Mouse (Mus musculus) forebrain, embryonic 11.5 days (tissue): ENCODE results near the gene Rbm20. TPM values are rescaled to one million over a fixed set of nuclear protein-coding genes. Genes with fewer than 3 reads are reported as not detected.

Experiments used
- ATAC-seq: fragments of 200-750 bp; cut with Nextera tagmentation; replicated peaks from 2 replicates; pipeline ENCODE4 v1.8.0; 2017; ENCODE audit warnings: moderate TSS enrichment; ENCODE audit not compliant: low FRiP score
- DNase-seq: peaks from one replicate; pipeline ENCODE4 v3.0.0-alpha.2; 2017; ENCODE audit warnings: low spot score
- H3K27ac ChIP-seq: fragments of 300-500 bp; sonication (generic); 2 replicates; pipeline ENCODE4 v1.5.1; 2014; ENCODE audit warnings: low read depth, low read length
- H3K27me3 ChIP-seq: fragments of 300-500 bp; sonication (generic); 2 replicates; pipeline ENCODE4 v1.6.1; 2014; ENCODE audit warnings: mild to moderate bottlenecking, low read length, mixed read lengths; ENCODE audit not compliant: control insufficient read depth, insufficient read depth
- H3K36me3 ChIP-seq: fragments of 300-500 bp; sonication (generic); 2 replicates; pipeline ENCODE4 v1.6.1; 2014; ENCODE audit warnings: mild to moderate bottlenecking, low read length, moderate library complexity, mixed read lengths; ENCODE audit not compliant: control insufficient read depth, insufficient read depth
- H3K4me1 ChIP-seq: fragments of 300-500 bp; sonication (generic); replicated peaks from 2 replicates; pipeline ENCODE4 v1.6.1; 2014; ENCODE audit warnings: low read length, mixed read lengths; ENCODE audit not compliant: control insufficient read depth, insufficient read depth
- H3K4me2 ChIP-seq: fragments of 300-500 bp; sonication (generic); 2 replicates; pipeline ENCODE4 v1.6.1; 2014; ENCODE audit warnings: low read depth, mild to moderate bottlenecking, low read length, moderate library complexity, mixed read lengths; ENCODE audit not compliant: severe bottlenecking
- H3K4me3 ChIP-seq: fragments of 300-500 bp; sonication (generic); 2 replicates; pipeline ENCODE4 v1.5.1; 2014; ENCODE audit warnings: low read depth, low read length
- H3K9ac ChIP-seq: fragments of 300-500 bp; sonication (generic); 2 replicates; pipeline ENCODE4 v1.6.1; 2014; ENCODE audit warnings: low read length
- H3K9me3 ChIP-seq: fragments of 300-500 bp; sonication (generic); 2 replicates; pipeline ENCODE4 v1.6.1; 2016; ENCODE audit warnings: low read length, mixed read lengths; ENCODE audit not compliant: control insufficient read depth
- WGBS: fragments of 180-500 bp; shearing (Covaris S2); extraction: QIAGEN DNeasy Blood & Tissue Kit; methylation state at CpG from one replicate; pipeline ENCODE4 v1.1.7; 2014; 5-methylcytosine and 5-hydroxymethylcytosine counted together
- polyA plus RNA-seq: library from polyadenylated mRNA; unstranded; fragments of >200 nt; fragmentation: Nextera tagmentation; extraction: Ambion mirVana; gene quantifications from 2 replicates; pipeline ENCODE4 v1.2.1, GENCODE M21; 2014

Gene Rbm20
- polyA plus RNA-seq, 1 experiment from 2014 or later = 4.6 TPM

- H3K4me3 ChIP-seq = no peak overlapping the region
Observed at GRCm38 (mm10) chr19:53731761-53732201, 54.7 kb downstream of the Rbm20 start.

DNA sequence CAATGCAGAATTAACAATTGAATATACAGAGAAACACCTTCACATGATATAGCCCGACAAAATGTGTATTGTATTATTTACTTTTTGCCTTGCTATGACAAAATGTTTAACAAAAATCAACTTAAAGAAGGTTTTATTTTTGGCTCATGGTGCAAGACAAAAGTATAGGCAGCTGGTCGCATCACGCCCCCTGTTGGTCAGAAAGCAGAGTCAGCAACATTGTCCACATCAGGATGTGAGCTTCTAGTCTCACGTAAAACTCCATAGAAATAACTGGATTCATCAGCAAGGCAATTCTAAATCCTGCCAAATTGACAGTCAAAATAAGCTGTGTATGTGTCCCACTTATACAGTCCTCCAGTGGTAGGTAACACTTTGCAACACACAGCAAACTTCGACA, 57.7 kb downstream of the Rbm20 start:
- Histone ChIP-seq H3K9ac (no peak overlapping the region), H3K9me3 (no peaks in the 10 kb centered on the region), H3K4me1 (no peaks in the 10 kb centered on the region), H3K36me3 (no peaks in the 10 kb centered on the region), H3K4me3 (no peak overlapping the region), H3K4me2 (no peak overlapping the region), H3K27ac (no peak overlapping the region), H3K27me3 (no peaks in the 10 kb centered on the region)
- no peak for DNase-seq
- ATAC-seq = no peak
- WGBS = 55% methylated on average over 5 of the region's 5 CpGs

More at GRCm38 (mm10) chr19:53731761-53732201, 54.7 kb downstream of the Rbm20 start:
- Histone ChIP-seq H3K4me2 (no peak overlapping the region), H3K9ac (no peak overlapping the region), H3K9me3 (no peaks in the 10 kb centered on the region), H3K4me1 (no peaks in the 10 kb centered on the region), H3K27me3 (no peaks in the 10 kb centered on the region), H3K36me3 (no peaks in the 10 kb centered on the region), H3K27ac (no peak overlapping the region)
- ATAC-seq = no peak
- DNase-seq = no peak
- WGBS = 67% methylated on average over 8 of the region's 8 CpGs

GRCm38 (mm10) chr19:53738701-53739131, 61.6 kb downstream of the Rbm20 start:
- no peak overlapping the region for H3K4me3 ChIP-seq
- no peak overlapping the region for H3K4me2 ChIP-seq
- H3K27me3 ChIP-seq = no peaks in the 10 kb centered on the region
- H3K9me3 ChIP-seq = no peaks in the 10 kb centered on the region
- H3K9ac ChIP-seq = no peak overlapping the region
- H3K27ac ChIP-seq = no peak overlapping the region
- ATAC-seq = no peak
- DNase-seq = no peak
- no peaks in the 10 kb centered on the region for H3K36me3 ChIP-seq
- no peaks in the 10 kb centered on the region for H3K4me1 ChIP-seq
- 62% methylated on average over 6 of the region's 6 CpGs for WGBS

- Histone ChIP-seq H3K27ac (no peak overlapping the region), H3K4me3 (no peak overlapping the region), H3K9me3 (no peaks in the 10 kb centered on the region), H3K27me3 (no peaks in the 10 kb centered on the region), H3K9ac (no peak overlapping the region), H3K4me1 (no peaks in the 10 kb centered on the region), H3K4me2 (no peak overlapping the region), H3K36me3 (no peaks in the 10 kb centered on the region)
- ATAC-seq (no peak), DNase-seq (no peak)
- 76% methylated on average over 8 of the region's 8 CpGs for WGBS
Observed at GRCm38 (mm10) chr19:53739570-53740266, 62.6 kb downstream of the Rbm20 start.

DNA sequence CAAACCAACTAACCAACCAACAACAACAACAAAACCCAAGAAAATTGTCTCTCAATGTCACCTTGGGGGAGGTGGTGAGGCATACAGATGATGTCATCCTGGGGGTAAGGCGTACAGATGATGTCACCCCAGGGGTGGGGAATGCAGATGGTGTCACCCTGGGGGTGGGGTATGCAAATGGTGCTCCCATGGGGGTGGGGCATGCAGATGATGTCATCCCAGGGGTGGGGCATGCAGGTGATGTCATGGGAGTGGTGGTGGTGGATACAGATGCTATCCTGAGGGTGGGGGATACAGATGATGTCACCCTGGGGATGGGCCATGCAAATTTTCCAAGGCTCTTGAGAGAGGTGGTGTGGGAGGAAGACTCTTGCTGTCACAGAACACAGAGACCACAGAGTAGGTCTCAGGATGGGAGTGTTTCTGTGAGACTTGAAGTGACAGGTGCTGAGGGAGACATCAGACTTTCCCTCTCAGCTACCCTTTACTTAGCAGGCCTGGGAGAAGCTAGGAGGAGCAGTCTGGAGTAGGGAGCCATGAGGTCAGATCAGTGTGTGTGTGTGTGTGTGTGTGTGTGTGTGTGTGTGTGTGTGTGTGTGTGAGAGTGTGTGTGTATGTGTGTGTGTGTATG, 63.8 kb downstream of the Rbm20 start:
- Histone ChIP-seq H3K4me2 (no peak overlapping the region), H3K36me3 (no peaks in the 10 kb centered on the region), H3K4me3 (no peak overlapping the region), H3K9ac (no peak overlapping the region), H3K27ac (no peak overlapping the region), H3K4me1 (no peaks in the 10 kb centered on the region), H3K9me3 (no peaks in the 10 kb centered on the region), H3K27me3 (no peaks in the 10 kb centered on the region)
- no peak for DNase-seq
- 74% methylated on average over 1 of the region's 1 CpGs for WGBS
- ATAC-seq = no peak

- H3K27me3 ChIP-seq = no peaks in the 10 kb centered on the region
- DNase-seq (no peak), ATAC-seq (no peak)
- H3K36me3 ChIP-seq = no peaks in the 10 kb centered on the region
- WGBS = 66% methylated on average over 3 of the region's 3 CpGs
- H3K4me1 ChIP-seq = no peaks in the 10 kb centered on the region
- no peak overlapping the region for H3K9ac ChIP-seq
- H3K4me3 ChIP-seq = no peak overlapping the region
- no peak overlapping the region for H3K4me2 ChIP-seq
- no peaks in the 10 kb centered on the region for H3K9me3 ChIP-seq
- H3K27ac ChIP-seq = no peak overlapping the region
Observed at GRCm38 (mm10) chr19:53741902-53742301, 64.8 kb downstream of the Rbm20 start.

GRCm38 (mm10) chr19:53745354-53745753, 68.2 kb downstream of the Rbm20 start:
- Histone ChIP-seq H3K27me3 (no peaks in the 10 kb centered on the region), H3K9me3 (no peaks in the 10 kb centered on the region), H3K27ac (no peak overlapping the region), H3K4me3 (no peak overlapping the region), H3K4me2 (no peak overlapping the region), H3K36me3 (no peaks in the 10 kb centered on the region), H3K4me1 (no peaks in the 10 kb centered on the region), H3K9ac (no peak overlapping the region)
- ATAC-seq (no peak), DNase-seq (no peak)
- 94% methylated on average over 3 of the region's 3 CpGs for WGBS

DNA sequence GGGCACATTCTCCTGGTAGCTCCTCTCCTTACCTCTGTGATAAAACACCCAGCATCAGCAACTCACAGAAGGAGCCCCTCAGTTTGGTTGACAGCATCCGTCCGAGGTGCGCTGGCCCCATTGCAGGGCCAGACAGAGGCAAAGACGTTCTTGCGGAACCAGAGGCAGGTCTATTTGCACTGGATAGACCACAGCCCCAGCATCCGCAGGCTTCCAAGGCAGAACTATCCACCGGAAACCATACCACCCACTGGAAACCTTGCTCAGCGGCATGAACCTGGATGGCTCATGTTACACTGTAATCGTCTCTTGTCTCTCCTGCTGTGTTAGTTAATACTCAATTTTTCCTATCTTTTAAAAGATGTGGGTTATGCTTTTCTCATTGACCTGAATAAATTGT, 69.0 kb downstream of the Rbm20 start:
- ATAC-seq (no peak), DNase-seq (no peak)
- H3K9me3 ChIP-seq = no peaks in the 10 kb centered on the region
- no peaks in the 10 kb centered on the region for H3K36me3 ChIP-seq
- no peaks in the 10 kb centered on the region for H3K27me3 ChIP-seq
- H3K9ac ChIP-seq = no peak overlapping the region
- no peaks in the 10 kb centered on the region for H3K4me1 ChIP-seq
- no peak overlapping the region for H3K27ac ChIP-seq
- 81% methylated on average over 9 of the region's 9 CpGs for WGBS
- no peak overlapping the region for H3K4me2 ChIP-seq
- no peak overlapping the region for H3K4me3 ChIP-seq
